Mouse (Mus musculus): Measurements from ENCODE around the gene Cldn15. TPM values are rescaled to one million over a fixed set of nuclear protein-coding genes. Genes with fewer than 3 reads are reported as not detected.

Cldn15 gene
- polyA plus RNA-seq (2017; shearing (Covaris generic)) = not detected

GRCm38 (mm10) chr5:136966331-136966730 is at the start of gene Cldn15:
Cldn15 (plus strand) TSS chr5:136966616.

GRCm38 (mm10) chr5:136953015-136953414 is 13.4 kb upstream of the Cldn15 start, which contains the start of gene Fis1:
Fis1 (plus strand) TSS chr5:136953275.

GRCm38 (mm10) chr5:136986695-136987137 is 20.3 kb downstream of the Cldn15 start, which contains the start of gene Plod3:
Plod3 (plus strand) TSS chr5:136987019.

GRCm38 (mm10) chr5:136987934-136988271 is 21.5 kb downstream of the Cldn15 start, which contains the start of gene Znhit1:
Znhit1 (minus strand) TSS chr5:136988021.

Other genes with a start within 250 kb of the Cldn15 start
- gene Col26a1, start 83.4 kb upstream of the Cldn15 start, polyA plus RNA-seq (2017; shearing (Covaris generic)) = under 1 TPM in 1 of 2 experiments, not detected in 1; 0.34 TPM
- gene Ift22, start 58.5 kb upstream of the Cldn15 start, polyA plus RNA-seq (2017; shearing (Covaris generic)) = 1 to 10 TPM; 5.1 to 7.7 TPM
- gene Fis1, start 13.3 kb upstream of the Cldn15 start, polyA plus RNA-seq (2017; shearing (Covaris generic)) = 100 to 1,000 TPM; 337 to 342 TPM
- 1 to 10 TPM; 6.7 to 8.4 TPM for gene Plod3, start 20.4 kb downstream of the Cldn15 start, polyA plus RNA-seq (2017; shearing (Covaris generic))
- gene Znhit1, start 21.4 kb downstream of the Cldn15 start, polyA plus RNA-seq (2017; shearing (Covaris generic)) = 10 to 100 TPM; 48.9 to 51.5 TPM
- under 1 TPM; 0.06 to 0.22 TPM for gene Vgf, start 59.8 kb downstream of the Cldn15 start, polyA plus RNA-seq (2017; shearing (Covaris generic))
- 100 to 1,000 TPM in 1 of 2 experiments, 10 to 100 TPM in 1; 91.4 to 102 TPM for gene Ap1s1, start 79.5 kb downstream of the Cldn15 start, polyA plus RNA-seq (2017; shearing (Covaris generic))
- gene Serpine1, start 105.7 kb downstream of the Cldn15 start, polyA plus RNA-seq (2017; shearing (Covaris generic)) = not detected
- gene Trim56, start 149.6 kb downstream of the Cldn15 start, polyA plus RNA-seq (2017; shearing (Covaris generic)) = 10 to 100 TPM; 13.9 to 19.4 TPM
- gene Muc3, start 182.7 kb downstream of the Cldn15 start, polyA plus RNA-seq (2017; shearing (Covaris generic)) = not detected
- 1 to 10 TPM in 1 of 2 experiments, under 1 TPM in 1; 0.72 to 3.1 TPM for gene Muc3a, start 245.8 kb downstream of the Cldn15 start, polyA plus RNA-seq (2017; shearing (Covaris generic))